ENCODE assay signal across 20 mouse cellular contexts in the genomic region with DNA sequence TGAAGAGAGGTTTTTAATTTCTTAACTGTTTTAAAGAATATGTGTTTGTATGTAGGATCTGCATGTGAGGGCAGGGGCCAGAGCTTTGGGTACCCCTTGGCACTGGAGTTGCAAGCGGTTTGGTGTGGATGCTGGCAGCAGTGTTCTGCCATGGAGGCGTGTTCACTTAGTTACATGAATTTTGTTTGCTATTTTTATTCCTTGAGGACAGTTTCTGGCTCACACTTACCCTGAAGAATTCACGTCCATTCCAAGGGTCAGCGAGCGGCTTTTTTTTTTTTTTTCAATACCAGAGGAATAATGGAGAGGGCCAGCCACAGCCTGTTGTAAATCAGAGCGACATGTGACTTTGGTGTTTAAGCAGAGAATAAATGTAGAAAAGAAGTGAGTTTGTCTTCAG. TPM values are rescaled to one million over a fixed set of nuclear protein-coding genes. Genes with fewer than 3 reads are reported as not detected.
DNase-seq lines count a peak whose midpoint lies in the region; ATAC-seq and TF ChIP-seq lines count a peak whose summit lies in the region.
"Had no signal": no experiment of that assay in that cellular context is flagged by ENCODE, and none has a peak within 500 bp of the region (broad histone marks: within the 10 kb centered on the region; RNA-seq: fewer than 3 reads in every experiment).

No protein-coding gene starts in this region.

- TF ChIP-seq EP300 in heart, adult 2 months (IDR thresholded peaks at IDR 0.05; ENCODE audit: insufficient read depth, low read depth, low read length) = no peak

- peak overlapping the region; percentile 54 for H3K27ac ChIP-seq in heart, adult 2 months
- H3K27ac ChIP-seq in kidney, adult 2 months (ENCODE audit: insufficient read depth, low read depth, low read length) = no peak overlapping the region
- peak overlapping the region; percentile 42; the same call in 1 of the 2 replicates for H3K27ac ChIP-seq in lung, embryonic 16.5 days (ENCODE audit: low read length)
- H3K27ac ChIP-seq: embryonic facial prominence, embryonic 10.5 days; forebrain, embryonic 15.5 days; heart, embryonic 13.5 days; hindbrain, embryonic 14.5 days; midbrain, embryonic 13.5 days had no signal

- H3K9ac ChIP-seq in heart, adult 2 months (ENCODE audit: low read depth, low read length) = no peak overlapping the region
- H3K9ac ChIP-seq in lung, embryonic 16.5 days (ENCODE audit: low read length) = no peak overlapping the region
- H3K9ac ChIP-seq: forebrain, embryonic 15.5 days; heart, embryonic 13.5 days; hindbrain, embryonic 14.5 days; midbrain, embryonic 13.5 days had no signal

- no peak for TF ChIP-seq CTCF in heart, adult 2 months (IDR thresholded peaks at IDR 0.05)
- no peak for TF ChIP-seq CTCF in kidney, adult 2 months (conservative IDR thresholded peaks at IDR 0.05; ENCODE audit: insufficient read depth, insufficient read length, low read depth, low read length)

- WGBS in heart, adult 2 months = 39% methylated on average over 6 of the region's 6 CpGs
- 20% methylated on average over 6 of the region's 6 CpGs for WGBS in kidney, adult 2 months
- 44% methylated on average over 6 of the region's 6 CpGs for WGBS in lung, embryonic 16.5 days

- no peaks in the 10 kb centered on the region for H3K27me3 ChIP-seq in heart, adult 2 months (ENCODE audit: control insufficient read depth, insufficient read depth, low read length)
- no peaks in the 10 kb centered on the region for H3K27me3 ChIP-seq in kidney, adult 2 months (replicated peaks; ENCODE audit: control insufficient read depth, insufficient read depth, low read length)
- no peaks in the 10 kb centered on the region for H3K27me3 ChIP-seq in lung, embryonic 16.5 days (ENCODE audit: control insufficient read depth, insufficient read depth, low read depth, low read length)
- H3K27me3 ChIP-seq: forebrain, embryonic 15.5 days; heart, embryonic 13.5 days; megakaryocyte, embryonic 14.5 days; midbrain, embryonic 13.5 days had no signal

- ATAC-seq in lung, embryonic 16.5 days (ENCODE audit: low read depth) = peak; percentile 85
- ATAC-seq: forebrain, embryonic 15.5 days; inflammation-experienced regulatory T-cells, adult 6 months; midbrain, embryonic 13.5 days had no signal

- H3K79me2 ChIP-seq in heart, adult 2 months (replicated peaks; ENCODE audit: control insufficient read depth, insufficient read depth, low read length) = peaks cover 2% of the 10 kb centered on the region; the same call in 1 of the 2 replicates

- no peak for TF ChIP-seq POLR2A in heart, adult 2 months (IDR thresholded peaks at IDR 0.05; ENCODE audit: insufficient read depth, low read depth, low read length)
- TF ChIP-seq POLR2A in kidney, adult 2 months (IDR thresholded peaks at IDR 0.05; ENCODE audit: low read depth, low read length) = no peak

- no peaks in the 10 kb centered on the region for H3K9me3 ChIP-seq in lung, embryonic 16.5 days (ENCODE audit: control insufficient read depth, low read length)
- H3K9me3 ChIP-seq: embryonic facial prominence, embryonic 10.5 days; forebrain, embryonic 15.5 days; heart, embryonic 13.5 days; megakaryocyte, embryonic 14.5 days; midbrain, embryonic 13.5 days had no signal

- no peak overlapping the region for H3K4me2 ChIP-seq in lung, embryonic 16.5 days (ENCODE audit: low read depth, low read length)
- H3K4me2 ChIP-seq: forebrain, embryonic 15.5 days; heart, embryonic 13.5 days; hindbrain, embryonic 14.5 days; midbrain, embryonic 13.5 days had no signal

- DNase-seq in heart, adult 2 months = no peak
- no peak for DNase-seq in heart, adult 8-10 months (ENCODE audit: low spot score)
- DNase-seq in kidney, adult 2 months = peak; percentile 59
- no peak for DNase-seq in kidney, adult 11 months
- DNase-seq in lung, postnatal 14 days = no peak
- peak; percentile 42 for DNase-seq in lung, postnatal 36 days
- no peak for DNase-seq in right cerebral cortex, adult 18-20 months
- DNase-seq: cerebellum, adult 11-12 months; cerebellum, postnatal 10 days; gastrocnemius, postnatal 14 days; layer of hippocampus, postnatal 36 days; right cerebral cortex, postnatal 25 days had no signal

- peaks cover 14% of the 10 kb centered on the region for H3K36me3 ChIP-seq in heart, adult 2 months (ENCODE audit: control insufficient read depth, insufficient read depth, low read length)
- H3K36me3 ChIP-seq in kidney, adult 2 months (ENCODE audit: control insufficient read depth, insufficient read depth, low read length) = no peaks in the 10 kb centered on the region
- H3K36me3 ChIP-seq in lung, embryonic 16.5 days (ENCODE audit: control insufficient read depth, insufficient read depth, low read length) = no peaks in the 10 kb centered on the region
- H3K36me3 ChIP-seq: embryonic facial prominence, embryonic 10.5 days; forebrain, embryonic 15.5 days; heart, embryonic 13.5 days; midbrain, embryonic 13.5 days had no signal

- peaks cover 12% of the 10 kb centered on the region for H3K4me1 ChIP-seq in heart, adult 2 months (ENCODE audit: control insufficient read depth, insufficient read depth, low read length)
- 0 out of 2 replicates have a peak, but pooled peaks cover 2% of the 10 kb centered on the region for H3K4me1 ChIP-seq in kidney, adult 2 months (ENCODE audit: control insufficient read depth, insufficient read depth, low read length)
- H3K4me1 ChIP-seq in lung, embryonic 16.5 days (replicated peaks; ENCODE audit: control insufficient read depth, insufficient read depth, low read length) = peaks cover 3% of the 10 kb centered on the region

- intact Hi-C loops in heart, adult 2 months (cut with DNase I) = no loop called here

- H3K4me3 ChIP-seq in heart, adult 2 months = no peak overlapping the region
- no peak overlapping the region for H3K4me3 ChIP-seq in kidney, adult 2 months (ENCODE audit: insufficient read depth, low read depth, low read length)
- H3K4me3 ChIP-seq in lung, embryonic 16.5 days (ENCODE audit: low read length) = no peak overlapping the region
- H3K4me3 ChIP-seq: embryonic facial prominence, embryonic 10.5 days; forebrain, embryonic 15.5 days; heart, embryonic 13.5 days; megakaryocyte, embryonic 14.5 days; midbrain, embryonic 13.5 days had no signal

RNA-seq across cellular contexts. Expression of a gene that starts 33.9 kb away (rescaled TPM):
- total RNA-seq in heart, adult 2 months (2021) = 10 to 100 TPM; 26.3 to 27.1 TPM
- 26.0 and 35.2 TPM in 2 replicates for polyA plus RNA-seq in heart, adult 2 months (2012; rRNA removed)
- total RNA-seq in heart, adult 8-10 months (2022) = 10 to 100 TPM; 26.5 to 33.0 (median 29.5) TPM
- polyA plus RNA-seq in kidney, adult 2 months (2012; rRNA removed) = 39.5 and 50.8 TPM in 2 replicates
- 40.8 and 43.4 TPM in 2 replicates for polyA plus RNA-seq in lung, embryonic 16.5 days (2015; fragmentation: Nextera tagmentation; extraction: Ambion mirVana)

Comparison
In these comparisons a context has a peak if more than half of its experiments do, and no peak if none do; other contexts are left out.
1. DNase-seq: peak in kidney, adult 2 months (single experiment) and lung, postnatal 36 days (single experiment); none in heart, adult 2 months (0 of 2), heart, adult 8-10 months (single experiment), kidney, adult 11 months (single experiment), lung, postnatal 14 days (single experiment) and right cerebral cortex, adult 18-20 months (single experiment).